ENCODE assay signal across 25 mouse cellular contexts in the genomic region with DNA sequence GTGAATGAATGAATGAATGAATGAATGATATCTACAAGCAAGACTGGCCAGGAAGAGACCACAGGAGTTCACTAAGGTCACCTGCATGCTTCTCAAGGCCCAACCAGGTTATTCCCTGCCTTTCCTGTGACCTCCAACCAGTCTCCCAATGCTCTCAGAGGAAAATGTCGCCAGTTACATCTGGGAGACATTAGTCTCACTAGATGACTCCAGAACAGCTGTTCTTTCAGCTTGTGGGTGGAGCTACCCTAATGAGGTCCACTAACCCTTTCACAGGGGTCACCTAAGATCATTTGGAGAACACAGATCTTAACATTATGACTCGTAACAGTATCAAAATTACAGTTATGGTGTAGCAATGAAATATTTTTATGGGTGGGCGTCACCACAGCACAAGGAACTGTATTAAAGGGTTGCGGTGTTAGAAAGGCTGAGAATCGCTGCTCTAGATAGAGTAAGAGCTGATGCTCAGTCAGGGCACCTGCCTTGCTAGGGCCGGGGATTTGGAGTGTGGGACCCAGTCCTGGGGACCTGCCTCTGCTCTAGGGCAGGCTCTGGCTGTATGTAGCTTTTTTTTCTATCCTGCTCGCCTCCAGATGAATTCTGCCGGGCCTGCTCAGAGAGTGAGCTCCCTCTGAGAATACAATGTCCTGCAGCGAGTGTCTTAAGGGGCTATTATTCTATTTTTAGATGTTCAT.
A peak's percentile ranks its signal among the peaks of the same experiment; 100 is the strongest.
DNase-seq lines count a peak whose midpoint lies in the region; ATAC-seq lines count a peak whose summit lies in the region.
"Had no signal": no experiment of that assay in that cellular context is flagged by ENCODE, and none has a peak within 500 bp of the region (broad histone marks: within the 10 kb centered on the region; RNA-seq: fewer than 3 reads in every experiment).

No protein-coding gene starts in this region.

- H3K4me2 ChIP-seq in limb, embryonic 12.5 days: no peak overlapping the region
- H3K4me2 ChIP-seq: embryonic facial prominence, embryonic 15.5 days; heart, embryonic 13.5 days; hindbrain, embryonic 12.5 days; intestine, embryonic 15.5 days had no signal

- no peak overlapping the region for H3K4me3 ChIP-seq in limb, embryonic 12.5 days (replicated peaks)
- H3K4me3 ChIP-seq: embryonic facial prominence, embryonic 15.5 days; erythroblast, embryonic 14.5 days; forebrain, embryonic 10.5 days; heart, embryonic 13.5 days; hindbrain, embryonic 12.5 days; intestine, embryonic 15.5 days had no signal

- no peaks in the 10 kb centered on the region for H3K9me3 ChIP-seq in limb, embryonic 12.5 days
- H3K9me3 ChIP-seq: embryonic facial prominence, embryonic 15.5 days; hindbrain, embryonic 12.5 days; intestine, embryonic 15.5 days had no signal

- peak; percentile 68 for DNase-seq in embryo, embryonic 10 days (ENCODE audit: low spot score)
- DNase-seq in embryo, embryonic 9.5 days (ENCODE audit: extremely low spot score): no peak
- peak; percentile 64 for DNase-seq in embryo, embryonic 10.5 days (ENCODE audit: low spot score)
- peak; percentile 70 for DNase-seq in forelimb bud, embryonic 11.5 days (ENCODE audit: low read depth, low spot score)
- no peak for DNase-seq in heart, adult 9 months (ENCODE audit: low spot score in 2 of 2)
- DNase-seq in right cerebral cortex, adult 18-20 months: no peak
- DNase-seq: adrenal gland, adult 8-10 months; B cell, adult 2 months; cerebellum, adult 11-12 months; cerebellum, adult 9-11 months; cerebellum, postnatal 36 days; gastrocnemius, postnatal 10 days; heart, postnatal 4 days had no signal

- no peaks in the 10 kb centered on the region for H3K27me3 ChIP-seq in limb, embryonic 12.5 days
- H3K27me3 ChIP-seq: embryonic facial prominence, embryonic 15.5 days; heart, embryonic 13.5 days; hindbrain, embryonic 12.5 days; intestine, embryonic 15.5 days had no signal

- peak; percentile 59; the same call in 1 of the 2 replicates for ATAC-seq in limb, embryonic 12.5 days (ENCODE audit: insufficient number of reproducible peaks, insufficient read depth, low FRiP score, low TSS enrichment, low read depth)
- no peak for ATAC-seq in megakaryocyte, adult 5-6 weeks (ENCODE audit: poor library complexity, severe bottlenecking)
- ATAC-seq: CD4-positive, CD25-positive, alpha-beta regulatory T cell, adult 4 months; forebrain, embryonic 14.5 days; hindbrain, postnatal 0 days; intestine, embryonic 15.5 days had no signal

- no peaks in the 10 kb centered on the region for H3K36me3 ChIP-seq in limb, embryonic 12.5 days
- H3K36me3 ChIP-seq: embryonic facial prominence, embryonic 15.5 days; forebrain, embryonic 10.5 days; G1E; heart, embryonic 13.5 days; hindbrain, embryonic 12.5 days; intestine, embryonic 15.5 days had no signal

- H3K9ac ChIP-seq in limb, embryonic 12.5 days (replicated peaks): no peak overlapping the region
- H3K9ac ChIP-seq: embryonic facial prominence, embryonic 15.5 days; heart, embryonic 13.5 days; hindbrain, embryonic 12.5 days; intestine, embryonic 15.5 days had no signal

- H3K27ac ChIP-seq in limb, embryonic 12.5 days: 0 out of 2 replicates have a peak overlapping the region, but pooled peaks have one; percentile 23
- H3K27ac ChIP-seq: embryonic facial prominence, embryonic 15.5 days; forebrain, embryonic 10.5 days; heart, embryonic 13.5 days; hindbrain, embryonic 12.5 days; hindbrain, postnatal 0 days; intestine, embryonic 15.5 days had no signal

- WGBS in limb, embryonic 12.5 days: 26% methylated on average over 9 of the region's 9 CpGs

- peaks cover 23% of the 10 kb centered on the region for H3K4me1 ChIP-seq in limb, embryonic 12.5 days (replicated peaks)
- H3K4me1 ChIP-seq: embryonic facial prominence, embryonic 15.5 days; heart, embryonic 13.5 days; hindbrain, embryonic 12.5 days; intestine, embryonic 15.5 days had no signal

Comparison
In these comparisons a context has a peak if more than half of its experiments do, and no peak if none do; other contexts are left out.
1. DNase-seq: peak in embryo, embryonic 10 days (single experiment), embryo, embryonic 10.5 days (single experiment) and forelimb bud, embryonic 11.5 days (single experiment); none in embryo, embryonic 9.5 days (single experiment), heart, adult 9 months (0 of 2) and right cerebral cortex, adult 18-20 months (single experiment).